Mouse (Mus musculus): Measurements from ENCODE around the gene Rab3gap1.

Rab3gap1 gene

GRCm38 (mm10) chr1:127983274-127983993 lies 114.9 kb downstream of the Rab3gap1 start:
- DNase-seq (ENCODE audit: low spot score): no peak

- no peak for DNase-seq (ENCODE audit: low spot score)
These were observed 116.8 kb downstream of the Rab3gap1 start for GRCm38 (mm10) chr1:127985391-127985790.

DNA sequence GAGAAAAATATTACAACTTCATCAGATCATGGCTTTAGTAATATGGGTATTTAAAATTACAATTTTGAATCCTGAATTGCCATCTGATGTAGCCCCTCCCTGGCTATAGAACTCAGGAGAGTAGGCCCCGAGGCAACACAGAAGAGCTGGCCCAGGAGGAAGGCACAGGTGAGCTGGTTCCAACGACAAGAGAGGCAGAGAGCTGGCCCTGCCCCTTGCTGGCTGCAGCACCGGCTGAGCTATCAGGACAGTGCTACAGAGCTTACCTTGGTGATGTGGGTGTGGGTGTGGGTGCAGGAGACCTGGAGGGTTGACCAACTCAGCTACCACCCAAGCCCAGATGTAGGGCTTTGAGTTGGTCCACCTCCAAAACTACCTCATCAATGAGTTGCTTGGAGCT lies 119.7 kb downstream of the Rab3gap1 start:
- no peak for DNase-seq (ENCODE audit: low spot score)

- DNase-seq (ENCODE audit: low spot score): no peak
These were observed 120.8 kb downstream of the Rab3gap1 start for GRCm38 (mm10) chr1:127989387-127989786.

- DNase-seq (ENCODE audit: low spot score): peak; percentile 18
These were observed 121.5 kb downstream of the Rab3gap1 start for GRCm38 (mm10) chr1:127989876-127990731.
